Mouse (Mus musculus): ENCODE data around the gene Tulp4.
"Not testable (repeated sequence)": the region's sequence is repeated elsewhere in the genome, so short reads cannot be mapped to it uniquely, and the experiment has no call there.

DNA sequence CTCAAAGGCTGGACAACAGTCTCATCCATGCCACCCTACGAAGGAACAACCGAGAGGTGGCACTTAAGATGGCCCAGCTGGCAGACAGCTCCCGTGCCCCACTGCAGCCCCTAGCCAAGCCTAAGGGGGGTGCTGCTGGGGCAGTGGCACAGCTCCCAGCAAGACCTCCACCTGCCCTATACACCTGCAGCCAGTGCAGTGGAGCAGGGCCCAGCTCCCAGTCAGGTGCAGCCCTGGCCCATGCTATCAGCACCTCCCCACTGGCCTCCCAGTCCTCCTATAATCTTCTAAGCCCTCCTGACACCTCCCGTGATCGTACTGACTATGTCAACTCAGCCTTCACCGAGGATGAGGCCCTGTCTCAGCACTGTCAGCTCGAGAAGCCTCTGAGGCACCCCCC, 126.4 kb downstream of the Tulp4 start:
- not testable (repeated sequence) for TF ChIP-seq POLR2A (IDR thresholded peaks at IDR 0.05; ENCODE audit: insufficient read length, low read depth); SRF (IDR thresholded peaks at IDR 0.05; ENCODE audit: control insufficient read depth, insufficient read length, low read depth); USF1 (IDR thresholded peaks at IDR 0.05; ENCODE audit: low read depth); MYOD1 (IDR thresholded peaks at IDR 0.05; ENCODE audit: control insufficient read depth in 1 of 3, insufficient read length in 2 of 3, low read depth in 2 of 3); MYOG (IDR thresholded peaks at IDR 0.05; ENCODE audit: control insufficient read depth in 1 of 3, insufficient read depth in 1 of 3, insufficient read length in 2 of 3, low read depth in 2 of 3); TCF3 (IDR thresholded peaks at IDR 0.05; ENCODE audit: insufficient read length, low read depth); POLR2AphosphoS2 (IDR thresholded peaks at IDR 0.05; ENCODE audit: insufficient read length, low read depth); REST (IDR thresholded peaks at IDR 0.05; ENCODE audit: insufficient read depth, insufficient read length); E2F4 (IDR thresholded peaks at IDR 0.05; ENCODE audit: insufficient read depth); TCF12 (IDR thresholded peaks at IDR 0.05; ENCODE audit: insufficient read depth, poor library complexity, severe bottlenecking); MAX (IDR thresholded peaks at IDR 0.05; ENCODE audit: low read depth); CEBPB (IDR thresholded peaks at IDR 0.05; ENCODE audit: insufficient read depth, poor library complexity, severe bottlenecking)

Measured in myocyte (in vitro differentiated cells).